Mouse (Mus musculus) left cerebral cortex, postnatal 14 days (tissue): ENCODE results near the gene Dner. TPM values are rescaled to one million over a fixed set of nuclear protein-coding genes. Genes with fewer than 3 reads are reported as not detected.

Experiments
- DNase-seq, 2 experiments: peaks; one replicate each; pipeline ENCODE4 v3.0.0; 2021 to 2022; ENCODE audit warnings: low spot score in 2 of 2, mixed read lengths in 1 of 2
- intact Hi-C: fragments of 180-260 bp; cut with DNase I; formaldehyde crosslinking; loops from one replicate; pipeline ENCODE4 v1.15.1; 2025
- total RNA-seq, 2 experiments: library from RNA; stranded (reverse); gene quantifications; 2 replicates each; pipeline ENCODE4 v1.2.3; 2021

Dner gene
- total RNA-seq, 2 experiments from 2014 or later, result 203 to 215 TPM

DNA sequence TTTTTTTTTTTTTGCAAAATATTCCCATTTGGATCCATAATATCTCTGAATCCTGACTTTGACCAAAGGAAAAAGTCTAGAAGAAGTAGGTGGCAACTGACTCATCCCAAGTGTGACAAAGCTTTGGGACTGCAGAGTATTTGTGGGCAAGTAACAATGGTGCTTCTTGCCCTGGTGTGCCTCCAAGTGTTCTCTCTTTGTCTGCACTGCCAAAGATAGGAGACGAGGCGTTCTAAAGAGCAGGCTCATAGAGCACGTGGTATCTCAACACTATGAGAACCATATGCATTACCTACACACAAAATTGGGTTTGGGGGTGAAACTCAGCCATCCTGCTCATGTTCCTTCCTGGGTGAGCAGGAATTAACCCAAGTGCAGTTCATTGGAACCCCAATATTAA, 221.7 kb downstream of the Dner start:
- DNase-seq, result no peak
- intact Hi-C loops, result no loop called here

DNA sequence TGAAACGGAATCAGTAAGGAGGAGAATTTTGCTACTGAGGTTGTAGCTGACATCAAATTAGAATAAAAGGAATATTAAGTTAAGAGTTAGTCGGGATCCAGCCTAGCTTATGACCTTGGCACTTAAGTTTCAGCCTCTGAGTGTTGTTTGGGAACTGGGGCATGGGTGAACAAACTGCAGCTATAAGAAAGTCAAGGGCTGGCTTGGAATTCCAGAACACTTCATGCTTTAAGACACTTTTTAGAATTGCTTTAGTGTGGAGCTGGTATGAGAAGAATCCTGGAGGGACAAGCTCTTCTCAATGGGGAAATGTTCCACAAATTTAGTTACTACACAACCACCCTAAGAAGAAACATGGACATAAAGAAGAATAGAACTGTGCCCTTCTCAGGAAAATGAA, 223.8 kb downstream of the Dner start:
- no peak for DNase-seq
- intact Hi-C loops, result no loop called here

DNA sequence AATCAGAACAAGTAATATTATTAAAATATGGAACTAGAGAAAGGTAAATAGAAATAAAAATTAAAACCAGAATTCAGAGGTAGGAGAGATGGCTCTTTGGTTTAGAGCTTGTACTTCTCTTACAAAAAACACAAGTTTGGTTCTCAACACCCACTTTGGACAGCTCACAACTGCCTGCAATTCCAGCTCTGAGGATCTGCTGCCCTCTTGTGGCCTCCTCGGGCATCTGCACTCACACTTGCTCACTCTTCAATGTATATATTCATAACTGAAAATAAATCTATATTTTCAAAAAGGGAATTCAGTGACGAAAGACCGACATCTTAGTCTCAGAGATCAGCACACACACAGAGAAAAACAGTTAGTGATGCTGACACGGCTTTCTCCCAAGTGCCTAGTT, 225.7 kb downstream of the Dner start:
- DNase-seq, result no peak

DNA sequence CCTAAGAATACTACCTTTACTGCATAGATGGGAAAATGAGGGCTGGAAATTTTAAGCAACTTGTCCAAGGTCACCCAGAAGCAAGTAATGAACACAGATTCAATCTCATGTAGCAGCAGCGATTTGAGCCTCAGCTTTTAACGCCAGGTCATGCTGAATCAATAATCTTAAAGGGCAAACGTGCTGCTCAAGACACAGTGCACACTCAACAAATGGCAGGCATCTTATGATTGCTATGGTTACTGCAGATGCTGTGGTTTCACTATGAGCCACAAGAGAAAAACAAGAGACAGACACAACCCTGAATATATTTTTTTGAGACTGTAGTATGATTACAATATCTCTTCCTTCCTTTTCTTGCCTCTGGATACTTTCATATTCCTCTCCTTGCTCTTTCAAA, 228.4 kb downstream of the Dner start:
- intact Hi-C loops, result no loop called here
- no peak for DNase-seq

More for the DNA sequence above, 225.7 kb downstream of the Dner start:
- intact Hi-C loops, result no loop called here

DNA sequence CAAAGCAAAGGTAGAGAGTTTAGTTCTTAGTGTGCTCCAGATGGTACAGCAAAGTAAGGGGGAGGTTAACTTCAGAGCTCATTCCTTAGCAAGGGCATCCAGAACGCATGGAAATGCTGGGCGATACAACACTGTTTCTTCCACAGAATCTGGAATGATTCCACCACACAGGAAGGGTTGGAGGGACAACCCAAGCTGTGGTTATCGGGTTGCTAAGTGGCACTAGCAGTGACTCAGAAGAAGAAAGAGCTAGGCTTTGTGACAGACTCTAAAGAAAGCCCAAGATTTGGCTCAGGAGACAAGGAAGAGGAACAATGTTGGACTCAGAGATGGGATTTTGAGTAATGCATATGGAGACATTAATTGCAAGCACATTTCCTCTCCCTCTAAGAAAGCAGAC, 231.3 kb downstream of the Dner start:
- intact Hi-C loops, result no loop called here
- DNase-seq, result no peak

DNA sequence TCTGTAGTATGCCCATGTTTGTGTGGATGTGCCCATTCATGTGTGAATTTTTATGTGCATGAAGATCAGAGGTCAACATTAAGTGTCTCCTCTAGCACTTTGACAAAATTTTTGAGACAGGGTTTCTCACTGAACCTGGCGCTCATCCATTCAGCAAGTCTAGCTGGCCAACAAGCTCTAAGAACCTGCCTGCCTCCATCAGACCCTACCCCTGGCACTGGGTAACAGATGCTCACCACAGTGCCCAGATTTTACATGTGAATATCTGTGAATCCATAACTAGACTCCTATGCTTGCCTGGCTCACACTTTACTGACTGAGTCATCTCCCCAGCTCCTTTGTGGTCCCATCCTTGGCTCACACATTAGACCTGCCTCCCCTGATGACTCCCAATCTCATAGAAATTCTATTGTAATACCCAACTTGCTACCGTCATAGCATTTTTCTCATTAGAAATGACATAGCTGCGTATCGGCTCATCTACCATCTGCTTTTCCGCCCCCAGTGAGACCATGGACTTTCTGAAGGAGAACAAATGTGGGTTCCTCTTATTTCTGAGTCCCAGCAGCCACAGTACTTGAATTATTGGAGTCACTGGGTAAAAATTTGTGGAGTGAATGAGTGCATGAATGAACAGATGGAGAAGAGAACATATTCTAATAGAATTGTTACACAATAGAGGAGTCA, 231.9 kb downstream of the Dner start:
- intact Hi-C loops, result no loop called here
- no peak for DNase-seq

DNA sequence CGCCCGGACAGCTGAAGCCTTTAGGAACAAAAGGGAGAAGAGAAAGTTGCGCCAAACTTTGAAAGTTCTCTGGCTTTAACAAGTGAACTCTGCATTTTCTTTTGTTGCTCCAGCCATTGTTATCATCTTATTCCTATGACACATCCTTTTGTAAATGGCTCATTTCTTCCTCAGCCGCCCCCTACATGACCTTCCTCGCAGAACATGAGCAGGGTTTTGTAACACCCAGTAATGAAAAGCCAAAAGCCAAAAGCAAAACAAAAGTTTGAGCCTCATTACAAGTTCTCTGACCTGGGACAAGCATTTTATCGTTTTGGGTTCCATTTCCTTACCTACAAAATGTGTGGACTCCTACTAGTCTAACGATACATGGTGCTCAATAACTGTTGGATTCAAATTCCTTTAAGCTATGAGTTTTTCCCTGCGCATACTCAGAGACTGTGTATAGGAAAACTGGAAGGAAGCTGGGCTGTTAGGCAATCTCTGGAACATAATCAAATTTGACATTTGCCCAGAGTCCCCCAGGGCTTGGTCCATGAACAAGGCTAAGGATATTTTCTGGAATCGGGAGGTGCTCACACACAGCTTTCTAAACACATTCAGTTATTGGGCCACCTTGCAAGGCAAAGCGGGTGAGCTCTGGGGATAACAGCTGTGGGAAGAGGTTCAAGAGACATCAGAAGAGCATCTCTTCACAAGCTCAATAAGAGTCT, 246.3 kb downstream of the Dner start:
- intact Hi-C loops, result no loop called here
- DNase-seq, result no peak

DNA sequence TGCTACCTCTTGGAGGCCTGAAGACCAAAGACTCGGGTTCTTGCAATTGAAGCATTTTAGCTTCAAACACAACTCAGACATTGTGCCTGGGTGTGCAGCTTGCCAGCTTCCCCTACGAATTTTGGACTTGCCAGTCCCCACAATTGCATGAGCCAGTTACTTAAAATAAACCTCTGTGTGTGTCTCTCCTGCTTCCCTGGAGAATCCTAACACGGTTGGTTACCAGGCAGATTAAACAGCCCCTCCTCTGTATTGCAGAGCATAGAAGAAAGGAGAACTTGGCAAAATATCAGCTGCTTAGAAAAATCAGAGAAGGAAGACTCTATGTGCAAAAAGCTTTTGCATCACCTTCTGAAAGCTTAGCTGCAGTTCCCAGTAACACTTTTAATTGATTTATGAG, 252.4 kb downstream of the Dner start:
- DNase-seq, result peak; percentile 64 to 90
- intact Hi-C loops, result no loop called here

DNA sequence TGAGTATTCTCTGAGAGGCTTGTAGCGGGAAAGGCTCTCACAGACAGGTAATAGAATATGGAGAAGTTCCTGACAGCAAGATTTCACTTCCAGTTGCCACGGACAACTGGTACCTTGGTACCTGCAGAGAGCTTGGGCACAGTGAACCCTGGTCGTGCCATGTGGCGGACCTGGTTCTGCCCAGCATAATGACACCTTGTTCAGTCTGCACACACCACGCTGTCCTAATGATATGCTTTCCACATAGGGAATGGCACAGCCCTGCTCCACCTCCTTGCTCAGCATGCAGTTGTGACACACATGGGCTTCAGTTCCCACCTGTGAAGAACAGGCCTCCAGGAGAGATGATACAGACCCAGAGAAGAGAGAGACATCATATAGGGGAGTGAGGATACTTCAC, 253.0 kb downstream of the Dner start:
- no peak for DNase-seq
- intact Hi-C loops, result no loop called here

DNA sequence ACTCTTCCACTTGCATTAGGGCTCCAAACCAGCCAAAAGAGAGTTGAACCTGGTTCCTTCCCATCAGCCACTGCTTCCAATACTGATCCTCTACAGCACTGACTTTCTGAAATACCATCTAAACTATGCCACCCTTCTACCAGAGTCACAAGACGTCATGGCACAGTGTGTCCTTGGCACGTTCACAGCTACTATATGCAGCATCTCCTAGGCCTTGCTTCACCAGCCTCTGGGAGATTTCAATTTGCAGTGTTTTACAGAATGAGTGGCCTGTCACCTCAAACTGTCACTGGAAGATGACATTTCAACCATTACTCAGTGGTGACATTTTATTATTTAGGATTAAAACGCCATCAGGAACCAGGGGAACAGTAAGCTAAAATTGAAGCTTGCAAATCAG, 254.6 kb downstream of the Dner start:
- intact Hi-C loops, result no loop called here
- DNase-seq, result no peak

DNA sequence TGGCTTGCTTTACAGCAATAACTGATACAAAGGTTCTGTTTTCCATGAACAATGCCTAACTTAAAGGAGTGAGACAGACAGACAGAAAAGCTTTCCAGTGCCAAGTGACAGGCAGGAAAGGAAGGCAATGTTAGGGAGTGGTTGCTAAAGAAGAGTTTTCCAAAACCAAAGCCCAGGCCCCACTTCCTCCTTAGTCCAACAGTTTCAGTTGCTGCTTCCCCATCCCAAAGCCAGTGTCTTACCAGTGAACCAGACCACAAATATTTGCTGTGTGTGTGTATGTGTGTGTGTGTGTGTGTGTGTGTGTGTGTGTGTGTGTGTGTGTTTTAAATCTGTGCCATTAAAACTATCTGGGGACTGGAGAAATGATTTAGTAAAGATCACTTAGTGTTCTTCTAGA, 258.5 kb downstream of the Dner start:
- intact Hi-C loops, result no loop called here
- peak in 1 of 2 experiments; percentile 1 for DNase-seq

DNA sequence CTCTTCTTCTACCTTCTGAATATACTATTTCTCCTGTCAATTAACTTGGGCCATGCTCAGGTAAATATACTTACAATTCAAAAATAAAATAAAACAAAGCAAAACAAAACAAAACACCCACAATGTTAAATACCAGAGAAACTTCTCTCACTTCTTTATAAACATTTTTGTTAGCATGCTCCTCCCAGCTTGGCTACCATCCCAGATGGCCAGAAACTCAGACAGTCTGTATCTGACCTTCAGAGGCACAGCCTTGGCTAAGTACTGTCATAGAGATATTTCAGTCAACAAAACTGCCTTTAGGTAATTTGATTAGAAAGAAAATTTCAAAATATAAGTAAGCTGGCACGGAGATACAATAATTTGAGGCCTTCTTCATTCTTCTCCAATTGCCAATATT, 259.7 kb downstream of the Dner start:
- DNase-seq, result no peak

DNA sequence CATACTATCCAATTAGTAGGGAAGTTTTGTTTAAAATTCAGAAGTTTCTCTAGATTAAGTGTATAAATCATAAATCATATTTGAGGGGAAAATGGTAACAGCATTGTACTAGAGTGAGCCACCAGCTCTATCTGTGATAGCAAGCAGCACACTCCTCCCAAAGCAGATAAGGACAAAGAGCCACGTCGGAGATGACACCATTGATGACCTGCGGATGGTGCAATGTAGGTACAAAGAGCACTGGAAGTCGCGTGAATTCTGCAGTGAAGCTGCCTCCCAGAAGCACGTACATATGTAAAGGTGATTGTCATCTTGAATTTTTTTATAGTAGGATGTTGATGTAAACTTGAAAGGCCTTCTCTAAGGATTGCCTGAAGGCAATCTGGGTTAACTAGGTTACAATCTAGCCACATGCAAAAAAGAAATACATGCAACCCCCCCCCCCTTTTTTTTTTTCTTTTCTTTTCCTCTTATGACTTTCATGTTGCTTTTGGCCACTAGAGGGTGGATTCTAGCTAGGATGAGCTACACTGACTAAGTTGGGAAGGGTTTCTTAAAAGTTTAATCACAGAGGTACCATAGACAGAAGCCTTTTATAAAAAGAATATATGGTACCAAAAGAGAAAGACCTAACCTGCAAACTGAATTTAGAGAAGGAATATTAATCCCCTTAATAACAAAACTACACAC, 262.6 kb downstream of the Dner start:
- peak in 1 of 2 experiments; percentile 41 for DNase-seq
- intact Hi-C loops, result loop anchor here (5.0 kb wide), 2 partner anchors 149 to 264 kb away; partner anchors contain the start of gene Dner

More for the DNA sequence above, 259.7 kb downstream of the Dner start:
- intact Hi-C loops, result no loop called here

DNA sequence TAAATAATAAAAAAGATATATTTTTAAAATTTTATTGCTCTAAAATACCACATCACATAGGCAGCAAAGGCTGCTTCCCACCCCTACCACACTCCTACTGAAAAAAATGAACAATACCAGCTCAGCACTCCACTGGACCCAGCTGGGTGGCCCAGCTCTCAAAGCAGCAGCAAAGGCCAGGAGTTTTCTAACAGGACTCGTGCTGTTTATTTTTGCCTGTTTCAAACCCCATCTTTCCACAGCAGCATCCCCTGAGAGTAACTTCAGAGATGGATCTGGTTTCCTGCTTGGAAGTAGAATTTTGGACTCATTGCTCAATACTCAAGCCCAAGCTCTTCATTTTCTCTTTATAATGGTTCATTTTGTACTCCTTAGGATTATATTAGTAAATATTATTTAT, 263.7 kb downstream of the Dner start:
- DNase-seq, result no peak
- intact Hi-C loops, result loop anchor here (5.0 kb wide), 2 partner anchors 150 to 265 kb away; partner anchors contain the start of gene Dner

DNA sequence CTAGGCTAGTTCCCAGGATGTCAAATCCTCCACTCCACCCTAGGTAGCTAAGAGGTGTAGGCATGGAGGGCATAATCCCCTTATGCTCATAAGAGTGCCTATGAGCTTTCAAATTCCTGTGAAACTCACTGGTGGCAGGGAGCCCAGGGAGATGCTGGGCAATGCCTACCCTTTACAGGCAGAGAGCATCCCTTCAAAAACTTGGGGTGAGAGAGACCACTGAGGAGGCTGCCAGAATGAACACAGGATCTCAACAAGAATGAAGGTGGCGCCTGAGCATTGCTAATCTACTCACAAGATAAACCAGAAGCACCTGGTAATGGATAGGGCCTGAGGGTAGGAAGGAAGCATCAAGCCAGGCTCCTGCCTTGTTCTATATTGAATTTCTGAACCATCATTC, 267.7 kb downstream of the Dner start:
- no peak for DNase-seq
- intact Hi-C loops, result no loop called here

DNA sequence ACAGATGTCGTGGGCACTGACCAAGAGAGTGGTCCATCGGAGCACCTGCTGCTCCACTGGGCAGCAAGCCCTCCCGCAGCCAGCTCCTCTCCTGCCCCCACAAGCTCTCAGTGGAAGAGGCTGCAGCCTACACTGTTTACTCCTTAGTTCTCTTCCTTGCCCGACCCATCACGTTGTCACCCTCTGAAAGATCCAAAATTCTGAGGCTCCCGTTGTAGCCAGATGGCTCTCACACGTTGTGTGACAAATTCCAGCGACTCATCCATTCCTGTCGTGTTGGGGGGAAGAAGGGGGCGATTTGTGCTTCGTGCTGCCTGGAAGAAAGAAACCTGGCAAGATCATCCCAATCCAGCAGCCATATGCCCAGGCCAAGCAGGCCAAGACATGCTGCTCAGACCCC, 268.3 kb downstream of the Dner start:
- peak; percentile 71 to 87 for DNase-seq
- intact Hi-C loops, result no loop called here

DNA sequence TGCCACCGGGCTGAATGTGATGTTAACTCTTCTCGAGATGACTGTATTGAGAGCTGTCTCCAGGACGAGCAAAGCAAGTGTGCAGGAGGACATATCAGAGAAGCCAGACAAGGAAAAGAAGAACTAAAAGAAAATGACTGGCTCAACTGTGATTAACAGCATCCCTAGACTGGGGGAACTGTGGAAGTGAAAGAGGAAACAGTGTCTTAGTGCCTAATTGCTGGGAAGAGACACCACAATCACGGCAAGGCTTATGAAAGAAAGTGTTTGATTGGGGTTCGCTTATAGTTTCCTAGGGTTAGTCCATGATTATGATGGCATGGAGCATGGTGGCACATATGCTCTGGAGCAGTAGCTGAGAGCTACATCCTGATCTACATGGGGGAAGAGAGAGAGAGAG, 269.3 kb downstream of the Dner start:
- intact Hi-C loops, result no loop called here

DNA sequence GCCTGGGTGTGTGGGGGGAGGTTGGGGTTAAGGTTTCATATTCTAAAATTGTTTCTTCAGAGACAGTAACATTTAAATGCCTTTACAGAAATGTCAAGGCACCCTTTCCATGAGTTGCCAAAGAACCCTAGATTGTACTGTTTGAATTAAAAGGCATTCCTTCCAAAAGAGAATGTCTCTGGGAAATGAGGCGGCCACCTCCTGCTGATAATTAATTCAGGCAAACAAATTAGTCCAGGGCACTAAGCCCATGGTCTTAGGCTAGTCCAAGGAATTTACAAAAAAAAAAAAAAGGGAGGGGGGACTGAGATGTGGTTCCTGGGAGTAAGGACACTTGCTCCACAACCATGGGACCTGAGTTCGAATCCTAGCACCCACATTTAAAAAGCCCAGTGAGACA, 273.1 kb downstream of the Dner start:
- intact Hi-C loops, result no loop called here
- DNase-seq, result no peak

More for the DNA sequence above, 269.3 kb downstream of the Dner start:
- no peak for DNase-seq

DNA sequence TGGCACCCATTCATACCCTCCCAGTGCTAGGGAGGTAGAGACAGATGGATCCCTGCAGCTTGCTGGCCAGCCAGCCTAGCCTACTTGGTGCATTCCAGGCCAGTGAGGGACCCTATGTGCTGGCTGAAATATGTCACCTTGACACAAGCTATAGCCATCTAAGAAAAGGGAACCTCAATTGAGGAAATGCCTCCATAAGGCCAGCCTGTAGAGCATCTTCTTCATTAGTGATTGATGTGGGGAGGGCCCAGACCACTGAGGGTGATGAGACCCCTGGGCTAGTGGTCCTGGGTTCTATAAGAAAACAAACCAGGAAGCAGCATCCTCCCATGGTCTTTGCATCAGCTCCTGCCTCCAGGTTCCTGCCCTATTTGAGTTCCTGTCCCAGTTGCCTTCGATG, 274.2 kb downstream of the Dner start:
- intact Hi-C loops, result no loop called here
- no peak for DNase-seq

DNA sequence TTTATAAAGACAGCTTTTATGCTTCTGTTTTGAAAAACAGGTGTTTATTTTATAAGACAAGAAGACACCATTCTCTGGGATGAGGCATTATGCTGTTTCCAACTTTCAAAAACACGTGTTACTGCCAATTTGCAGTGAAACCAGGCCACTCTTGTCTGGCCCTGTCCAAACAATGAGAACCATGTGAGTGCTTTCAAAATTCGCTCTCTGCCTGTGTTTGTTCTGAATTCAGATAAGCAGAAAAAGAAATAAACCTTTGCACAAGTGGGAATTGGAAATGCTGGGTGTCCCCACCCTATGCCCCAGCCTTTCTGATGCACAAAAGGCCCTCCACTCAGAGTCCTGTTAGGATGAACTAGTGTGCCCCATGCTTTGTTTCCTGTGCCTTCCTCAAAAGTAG, 276.6 kb downstream of the Dner start:
- DNase-seq, result no peak
- intact Hi-C loops, result no loop called here

DNA sequence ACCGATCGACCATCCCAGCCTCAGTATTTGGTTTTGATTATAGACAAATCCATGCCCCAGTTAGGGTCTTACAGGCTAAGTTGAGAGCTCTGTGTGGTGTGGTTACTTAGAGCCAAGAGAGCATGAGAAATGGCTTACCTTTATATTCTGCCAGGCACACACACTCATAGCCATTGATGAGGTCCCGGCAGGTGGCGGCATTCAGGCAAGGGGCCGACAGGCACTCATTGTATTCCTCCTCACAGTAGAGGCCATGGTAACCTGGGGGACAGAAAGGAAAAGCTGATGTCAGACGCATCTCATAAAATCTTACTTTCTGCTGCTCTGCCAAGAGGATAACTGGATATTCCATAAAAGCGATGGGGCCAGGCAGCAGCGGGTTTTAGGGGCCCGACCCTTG, 277.5 kb downstream of the Dner start:
- intact Hi-C loops, result no loop called here
- no peak for DNase-seq
